Mouse (Mus musculus): ENCODE measurements around the gene Lingo2. TPM values are rescaled to one million over a fixed set of nuclear protein-coding genes. Genes with fewer than 3 reads are reported as not detected.

Gene Lingo2
- total RNA-seq, 1 experiment, result 0.09 TPM

DNA sequence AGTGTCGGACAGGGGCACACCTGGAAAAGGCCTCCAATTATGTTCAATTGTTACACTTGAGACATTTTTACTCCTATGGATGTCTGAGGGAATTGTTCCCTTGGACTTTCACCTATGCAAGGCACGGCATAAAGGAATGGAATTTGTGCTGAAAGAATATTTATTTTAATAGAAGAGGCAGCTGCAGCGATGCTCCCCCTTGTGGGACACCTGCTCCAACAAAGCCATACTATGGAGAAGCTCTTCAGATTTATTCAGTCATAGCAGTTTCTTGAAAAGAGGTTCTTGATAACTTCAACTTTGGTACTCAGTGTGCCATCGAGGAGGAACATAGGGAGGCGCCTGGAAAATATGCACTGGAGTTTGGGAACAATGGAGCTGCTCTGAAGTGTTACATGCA is 374.7 kb downstream of the Lingo2 start:
- in situ Hi-C loops (cut with MboI; ENCODE audit: low sequenced_read_pairs in 2 of 2, unreplicated experiment in 2 of 2), result no loop called here
- Histone ChIP-seq H3K27ac (ENCODE audit: insufficient read depth, low read depth, low read length, poor library complexity, severe bottlenecking) (no peak overlapping the region), H3K36me3 (ENCODE audit: control insufficient read depth, insufficient read depth, low read length, poor library complexity, severe bottlenecking) (no peaks in the 10 kb centered on the region), H3K4me3 (ENCODE audit: insufficient read depth in 1 of 2, low read depth in 1 of 2, low read length in 2 of 2, poor library complexity in 1 of 2, severe bottlenecking in 1 of 2) (no peak overlapping the region), H3K4me1 (ENCODE audit: control insufficient read depth in 2 of 2, insufficient read depth in 2 of 2, low read length in 2 of 2, poor library complexity in 1 of 2) (no peaks in the 10 kb centered on the region), H3K9me3 (ENCODE audit: control insufficient read depth, insufficient read depth, low read depth, low read length) (no peaks in the 10 kb centered on the region), H3K9ac (ENCODE audit: insufficient read depth, low read depth, low read length, poor library complexity, severe bottlenecking) (no peak overlapping the region)
- DNase-seq (ENCODE audit: low read depth, low spot score), result no peak
- no peak for TF ChIP-seq MAFK (IDR thresholded peaks at IDR 0.05; ENCODE audit: insufficient read depth, low read depth, low read length)
- TF ChIP-seq ZNF384 (IDR thresholded peaks at IDR 0.05; ENCODE audit: low read depth, low read length), result no peak
- TF ChIP-seq CHD2 (IDR thresholded peaks at IDR 0.05; ENCODE audit: low read depth, low read length), result no peak
- no peak for TF ChIP-seq HCFC1 (IDR thresholded peaks at IDR 0.05; ENCODE audit: borderline replicate concordance, insufficient read depth, low read length)
- TF ChIP-seq ZC3H11A (IDR thresholded peaks at IDR 0.05; ENCODE audit: borderline replicate concordance, low read depth, low read length), result no peak

DNA sequence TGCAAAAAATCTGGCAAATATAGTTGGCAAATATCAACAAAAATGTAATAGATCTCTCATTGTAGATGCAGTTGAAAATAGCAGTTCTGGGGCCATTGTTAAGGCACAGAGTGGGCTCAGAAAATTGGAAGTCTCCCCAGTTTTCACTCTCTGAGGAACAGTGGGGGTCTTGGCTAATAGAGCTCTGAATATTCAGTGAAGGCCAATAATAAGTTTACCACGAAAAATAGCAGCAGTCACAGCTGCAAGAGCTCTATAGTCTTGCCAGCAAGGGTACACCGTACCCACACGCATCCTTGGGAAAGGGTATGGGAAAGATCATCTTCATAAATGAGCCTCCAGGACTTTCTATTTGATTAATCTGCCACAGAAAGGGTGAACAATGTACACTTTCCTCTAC is 375.3 kb downstream of the Lingo2 start:
- Histone ChIP-seq H3K27ac (ENCODE audit: insufficient read depth, low read depth, low read length, poor library complexity, severe bottlenecking) (no peak overlapping the region), H3K4me3 (ENCODE audit: insufficient read depth in 1 of 2, low read depth in 1 of 2, low read length in 2 of 2, poor library complexity in 1 of 2, severe bottlenecking in 1 of 2) (no peak overlapping the region), H3K9ac (ENCODE audit: insufficient read depth, low read depth, low read length, poor library complexity, severe bottlenecking) (no peak overlapping the region), H3K36me3 (ENCODE audit: control insufficient read depth, insufficient read depth, low read length, poor library complexity, severe bottlenecking) (no peaks in the 10 kb centered on the region), H3K4me1 (ENCODE audit: control insufficient read depth in 2 of 2, insufficient read depth in 2 of 2, low read length in 2 of 2, poor library complexity in 1 of 2) (no peaks in the 10 kb centered on the region), H3K9me3 (ENCODE audit: control insufficient read depth, insufficient read depth, low read depth, low read length) (no peaks in the 10 kb centered on the region)
- TF ChIP-seq ZC3H11A (IDR thresholded peaks at IDR 0.05; ENCODE audit: borderline replicate concordance, low read depth, low read length) (no peak), CHD2 (IDR thresholded peaks at IDR 0.05; ENCODE audit: low read depth, low read length) (no peak), MAFK (IDR thresholded peaks at IDR 0.05; ENCODE audit: insufficient read depth, low read depth, low read length) (no peak), HCFC1 (IDR thresholded peaks at IDR 0.05; ENCODE audit: borderline replicate concordance, insufficient read depth, low read length) (no peak), ZNF384 (IDR thresholded peaks at IDR 0.05; ENCODE audit: low read depth, low read length) (no peak)
- DNase-seq (ENCODE audit: low read depth, low spot score), result no peak
- in situ Hi-C loops (cut with MboI; ENCODE audit: low sequenced_read_pairs in 2 of 2, unreplicated experiment in 2 of 2), result no loop called here

DNA sequence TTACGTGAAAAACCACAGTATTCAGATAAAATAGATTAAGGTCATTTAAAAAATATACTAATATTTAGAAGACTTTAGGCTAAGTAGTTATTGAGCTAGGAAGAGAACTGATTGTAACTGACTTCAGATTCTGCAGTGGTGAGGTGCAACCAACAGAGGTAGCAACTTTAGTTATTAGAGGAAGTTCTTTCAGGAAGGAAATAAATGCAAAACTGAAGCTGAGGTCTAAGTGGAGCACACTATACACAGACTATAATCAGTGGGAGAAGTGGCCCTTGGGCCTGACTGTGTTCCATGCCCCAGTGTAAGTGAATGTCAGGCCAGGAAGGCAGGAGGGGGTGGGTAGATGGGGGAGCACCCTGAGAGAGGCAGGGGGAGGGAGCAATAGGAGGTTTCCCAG is 385.0 kb downstream of the Lingo2 start:
- TF ChIP-seq ZNF384 (IDR thresholded peaks at IDR 0.05; ENCODE audit: low read depth, low read length) (no peak), ZC3H11A (IDR thresholded peaks at IDR 0.05; ENCODE audit: borderline replicate concordance, low read depth, low read length) (no peak), MAFK (IDR thresholded peaks at IDR 0.05; ENCODE audit: insufficient read depth, low read depth, low read length) (no peak), HCFC1 (IDR thresholded peaks at IDR 0.05; ENCODE audit: borderline replicate concordance, insufficient read depth, low read length) (no peak), CHD2 (IDR thresholded peaks at IDR 0.05; ENCODE audit: low read depth, low read length) (no peak)
- Histone ChIP-seq H3K4me3 (ENCODE audit: insufficient read depth in 1 of 2, low read depth in 1 of 2, low read length in 2 of 2, poor library complexity in 1 of 2, severe bottlenecking in 1 of 2) (no peak overlapping the region), H3K36me3 (ENCODE audit: control insufficient read depth, insufficient read depth, low read length, poor library complexity, severe bottlenecking) (no peaks in the 10 kb centered on the region), H3K4me1 (ENCODE audit: control insufficient read depth in 2 of 2, insufficient read depth in 2 of 2, low read length in 2 of 2, poor library complexity in 1 of 2) (no peaks in the 10 kb centered on the region), H3K9me3 (ENCODE audit: control insufficient read depth, insufficient read depth, low read depth, low read length) (no peaks in the 10 kb centered on the region), H3K27ac (ENCODE audit: insufficient read depth, low read depth, low read length, poor library complexity, severe bottlenecking) (no peak overlapping the region), H3K9ac (ENCODE audit: insufficient read depth, low read depth, low read length, poor library complexity, severe bottlenecking) (no peak overlapping the region)
- DNase-seq (ENCODE audit: low read depth, low spot score), result no peak
- in situ Hi-C loops (cut with MboI; ENCODE audit: low sequenced_read_pairs in 2 of 2, unreplicated experiment in 2 of 2), result no loop called here

DNA sequence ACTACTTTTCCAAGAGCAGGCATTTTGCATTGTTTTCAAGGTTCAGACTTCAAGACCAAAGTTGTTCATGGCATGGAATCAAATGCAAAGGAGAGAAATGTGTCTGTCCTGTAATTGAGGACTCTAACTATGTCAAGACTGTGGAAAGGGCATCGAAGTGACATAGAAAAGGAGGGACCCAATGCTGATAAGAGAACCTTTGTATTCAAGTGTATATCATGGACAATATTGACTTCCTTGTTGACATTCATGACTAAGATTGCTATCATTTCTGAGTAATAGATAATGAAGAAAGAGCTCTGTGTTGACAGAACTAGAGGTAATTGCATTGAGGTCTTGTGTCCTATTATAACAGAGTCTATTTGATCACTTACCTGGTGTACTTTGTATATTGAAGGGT is 390.6 kb downstream of the Lingo2 start:
- no peak overlapping the region for H3K4me3 ChIP-seq (ENCODE audit: insufficient read depth in 1 of 2, low read depth in 1 of 2, low read length in 2 of 2, poor library complexity in 1 of 2, severe bottlenecking in 1 of 2)
- no peaks in the 10 kb centered on the region for H3K4me1 ChIP-seq (ENCODE audit: control insufficient read depth in 2 of 2, insufficient read depth in 2 of 2, low read length in 2 of 2, poor library complexity in 1 of 2)
- no peak for TF ChIP-seq HCFC1 (IDR thresholded peaks at IDR 0.05; ENCODE audit: borderline replicate concordance, insufficient read depth, low read length)
- TF ChIP-seq MAFK (IDR thresholded peaks at IDR 0.05; ENCODE audit: insufficient read depth, low read depth, low read length), result no peak
- TF ChIP-seq ZNF384 (IDR thresholded peaks at IDR 0.05; ENCODE audit: low read depth, low read length), result no peak
- TF ChIP-seq CHD2 (IDR thresholded peaks at IDR 0.05; ENCODE audit: low read depth, low read length), result no peak
- no peak for TF ChIP-seq ZC3H11A (IDR thresholded peaks at IDR 0.05; ENCODE audit: borderline replicate concordance, low read depth, low read length)
- DNase-seq (ENCODE audit: low read depth, low spot score), result no peak
- in situ Hi-C loops (cut with MboI; ENCODE audit: low sequenced_read_pairs in 2 of 2, unreplicated experiment in 2 of 2), result no loop called here
- no peak overlapping the region for H3K9ac ChIP-seq (ENCODE audit: insufficient read depth, low read depth, low read length, poor library complexity, severe bottlenecking)
- no peak overlapping the region for H3K27ac ChIP-seq (ENCODE audit: insufficient read depth, low read depth, low read length, poor library complexity, severe bottlenecking)
- no peaks in the 10 kb centered on the region for H3K36me3 ChIP-seq (ENCODE audit: control insufficient read depth, insufficient read depth, low read length, poor library complexity, severe bottlenecking)
- no peaks in the 10 kb centered on the region for H3K9me3 ChIP-seq (ENCODE audit: control insufficient read depth, insufficient read depth, low read depth, low read length)

All from ES-E14 (cell line).